Mouse (Mus musculus): ENCODE measurements around the gene Gmeb1.

- TF ChIP-seq CTCF (IDR thresholded peaks at IDR 0.05; ENCODE audit: extremely low read depth, insufficient read length, insufficient replicate concordance, low read depth, low read length), result peak; percentile 45; the same call in 1 of the 2 replicates
- no peak for TF ChIP-seq POLR2A (IDR thresholded peaks at IDR 0.05; ENCODE audit: low read depth, low read length)
Measured at GRCm38 (mm10) chr4:132292988-132293387, 31.6 kb upstream of the Gmeb1 start.
